Mouse (Mus musculus): ENCODE results near the gene Agbl2.

DNA sequence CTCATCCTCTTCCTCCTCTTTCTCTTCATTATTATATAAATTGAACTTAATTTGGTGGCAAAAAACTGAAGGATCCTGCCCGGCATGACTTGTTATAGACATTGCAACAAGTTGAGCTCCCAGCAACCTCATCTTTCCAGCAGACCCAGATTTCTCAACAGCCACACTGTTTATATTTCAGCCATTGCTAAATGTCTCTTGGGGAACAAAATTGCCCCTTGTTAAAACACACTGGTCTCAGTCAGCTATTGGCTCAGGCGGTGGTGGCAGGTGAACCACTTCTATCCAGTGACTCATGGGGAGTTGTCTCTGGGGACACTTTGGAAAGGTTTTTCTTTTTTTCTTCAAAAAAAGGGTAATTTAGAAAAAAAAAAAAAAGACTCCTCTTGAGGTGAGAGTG, 56.1 kb downstream of the Agbl2 start:
- TF ChIP-seq CTCF (IDR thresholded peaks at IDR 0.05; ENCODE audit: insufficient read depth, low read length) (no peak), POLR2A (IDR thresholded peaks at IDR 0.05; ENCODE audit: borderline replicate concordance, extremely low read depth, low read depth, low read length) (no peak)
